Mouse (Mus musculus) ES-E14 (cell line): ENCODE results near the gene Ptprg.

ENCODE experiments used
- ZC3H11A ChIP-seq: IDR thresholded peaks from 2 replicates; pipeline ENCODE4 v1.6.1; 2012; ENCODE audit warnings: low read depth, mild to moderate bottlenecking, inconsistent platforms, low read length, borderline replicate concordance
- ZNF384 ChIP-seq: IDR thresholded peaks from 2 replicates; pipeline ENCODE4 v1.6.1; 2012; ENCODE audit warnings: low read depth, low read length, inconsistent platforms

GRCm38 (mm10) chr14:11639366-11639765, 86.0 kb downstream of the Ptprg start:
- TF ChIP-seq ZC3H11A (no peak), ZNF384 (no peak)
